Comparison of ENCODE assay signal across 8 mouse cellular contexts in genomic region chr8:61760190-61760578, GRCm38 (mm10).
DNase-seq lines count a peak whose midpoint lies in the region; ATAC-seq and TF ChIP-seq lines count a peak whose summit lies in the region.
"Had no signal": no experiment of that assay in that cellular context is flagged by ENCODE, and none has a peak within 500 bp of the region (broad histone marks: within the 10 kb centered on the region; RNA-seq: fewer than 3 reads in every experiment).

No protein-coding gene starts in this region.

- no peak for TF ChIP-seq POLR2A in limb, embryonic 14.5 days (IDR thresholded peaks at IDR 0.05; ENCODE audit: borderline replicate concordance, extremely low read depth, insufficient read depth, insufficient read length)

- H3K9ac ChIP-seq in lung, embryonic 16.5 days (ENCODE audit: low read length), result peak overlapping the region; percentile 71
- peak overlapping the region; percentile 76 for H3K9ac ChIP-seq in forebrain, embryonic 13.5 days
- peak overlapping the region; percentile 80 for H3K9ac ChIP-seq in limb, embryonic 14.5 days (ENCODE audit: low read depth, low read length, severe bottlenecking)
- H3K9ac ChIP-seq in stomach, embryonic 15.5 days, result no peak overlapping the region

- H3K9me3 ChIP-seq in lung, embryonic 16.5 days (ENCODE audit: control insufficient read depth, low read length), result no peaks in the 10 kb centered on the region
- H3K9me3 ChIP-seq in forebrain, embryonic 13.5 days (replicated peaks), result no peaks in the 10 kb centered on the region
- H3K9me3 ChIP-seq in limb, embryonic 14.5 days (ENCODE audit: control insufficient read depth, low read length), result no peaks in the 10 kb centered on the region
- no peaks in the 10 kb centered on the region for H3K9me3 ChIP-seq in stomach, embryonic 15.5 days

- peaks cover 4% of the 10 kb centered on the region; the same call in 1 of the 2 replicates for H3K4me1 ChIP-seq in lung, embryonic 16.5 days (replicated peaks; ENCODE audit: control insufficient read depth, insufficient read depth, low read length)
- H3K4me1 ChIP-seq in forebrain, embryonic 13.5 days, result peaks cover 29% of the 10 kb centered on the region
- peaks cover 32% of the 10 kb centered on the region for H3K4me1 ChIP-seq in limb, embryonic 14.5 days (ENCODE audit: control insufficient read depth, insufficient read depth, low read length)
- peaks cover 4% of the 10 kb centered on the region for H3K4me1 ChIP-seq in stomach, embryonic 15.5 days

- no peaks in the 10 kb centered on the region for H3K27me3 ChIP-seq in lung, embryonic 16.5 days (ENCODE audit: control insufficient read depth, insufficient read depth, low read depth, low read length)
- H3K27me3 ChIP-seq in forebrain, embryonic 13.5 days, result no peaks in the 10 kb centered on the region
- H3K27me3 ChIP-seq in limb, embryonic 14.5 days (ENCODE audit: control insufficient read depth, insufficient read depth, low read length), result no peaks in the 10 kb centered on the region
- no peaks in the 10 kb centered on the region; the same call in 1 of the 2 replicates for H3K27me3 ChIP-seq in stomach, embryonic 15.5 days (replicated peaks)

- peak overlapping the region; percentile 65 for H3K4me3 ChIP-seq in lung, embryonic 16.5 days (ENCODE audit: low read length)
- peak overlapping the region; percentile 63 for H3K4me3 ChIP-seq in forebrain, embryonic 13.5 days
- peak overlapping the region; percentile 66 for H3K4me3 ChIP-seq in limb, embryonic 14.5 days (replicated peaks; ENCODE audit: low read length)
- peak overlapping the region; percentile 62 for H3K4me3 ChIP-seq in stomach, embryonic 15.5 days (replicated peaks)

- no peak for DNase-seq in lung, postnatal 4 days
- DNase-seq in limb, embryonic 14.5 days (ENCODE audit: low spot score), result peak; percentile 25
- DNase-seq in cerebellum, postnatal 25 days, result no peak
- DNase-seq: lung, postnatal 36 days had no signal

- H3K27ac ChIP-seq in lung, embryonic 16.5 days (ENCODE audit: low read length), result no peak overlapping the region
- H3K27ac ChIP-seq in forebrain, embryonic 13.5 days, result peak overlapping the region; percentile 83; the same call in 1 of the 2 replicates
- peak overlapping the region; percentile 82 for H3K27ac ChIP-seq in limb, embryonic 14.5 days (replicated peaks; ENCODE audit: low read depth, low read length)
- H3K27ac ChIP-seq in stomach, embryonic 15.5 days, result 0 out of 2 replicates have a peak overlapping the region, but pooled peaks have one; percentile 69

- H3K4me2 ChIP-seq in lung, embryonic 16.5 days (ENCODE audit: low read depth, low read length), result peak overlapping the region; percentile 96
- H3K4me2 ChIP-seq in forebrain, embryonic 13.5 days, result peak overlapping the region; percentile 84
- H3K4me2 ChIP-seq in limb, embryonic 14.5 days (replicated peaks; ENCODE audit: low read depth, low read length, severe bottlenecking), result peak overlapping the region; percentile 76
- peak overlapping the region; percentile 85 for H3K4me2 ChIP-seq in stomach, embryonic 15.5 days

- 16% methylated on average over 8 of the region's 8 CpGs for whole genome bisulfite sequencing in lung, embryonic 16.5 days
- 14% methylated on average over 8 of the region's 8 CpGs for WGBS in forebrain, embryonic 13.5 days
- 15% methylated on average over 8 of the region's 8 CpGs for WGBS in limb, embryonic 14.5 days
- 16% methylated on average over 8 of the region's 8 CpGs for WGBS in stomach, embryonic 15.5 days

- H3K36me3 ChIP-seq in lung, embryonic 16.5 days (ENCODE audit: control insufficient read depth, insufficient read depth, low read length), result no peaks in the 10 kb centered on the region
- peaks cover 5% of the 10 kb centered on the region; the same call in 1 of the 2 replicates for H3K36me3 ChIP-seq in forebrain, embryonic 13.5 days (ENCODE audit: poor library complexity, severe bottlenecking)
- H3K36me3 ChIP-seq in limb, embryonic 14.5 days (ENCODE audit: control insufficient read depth, insufficient read depth, low read length), result no peaks in the 10 kb centered on the region; the same call in 1 of the 2 replicates
- no peaks in the 10 kb centered on the region for H3K36me3 ChIP-seq in stomach, embryonic 15.5 days

- ATAC-seq in lung, embryonic 16.5 days (ENCODE audit: low read depth), result peak; percentile 38; the same call in 1 of the 2 replicates
- ATAC-seq in forebrain, embryonic 13.5 days, result no peak; the same call in 1 of the 2 replicates
- no peak; the same call in 1 of the 2 replicates for ATAC-seq in limb, embryonic 14.5 days (ENCODE audit: low FRiP score, low read depth)
- ATAC-seq in stomach, embryonic 15.5 days (ENCODE audit: insufficient read depth, low FRiP score, low read depth), result no peak
- no peak for ATAC-seq in monocyte, adult 5-6 weeks (replicated peaks; ENCODE audit: insufficient number of reproducible peaks, low FRiP score, low TSS enrichment, poor library complexity, severe bottlenecking)
